Mouse (Mus musculus) cerebellum, adult 11-12 months (tissue): Measurements from ENCODE around the gene Pygm.
A peak's percentile ranks its signal among the peaks of the same experiment; 100 is the strongest.

Experiments
- DNase-seq: peaks from one replicate; pipeline ENCODE4 v3.0.0; 2022

The Pygm gene

GRCm38 (mm10) chr19:6388006-6388405 lies 3.8 kb downstream of the Pygm start:
- peak; percentile 83 for DNase-seq

- no peak for DNase-seq
Observed at GRCm38 (mm10) chr19:6389803-6390202, 5.6 kb downstream of the Pygm start.

- no peak for DNase-seq
Observed at GRCm38 (mm10) chr19:6390251-6390650, 6.1 kb downstream of the Pygm start.

GRCm38 (mm10) chr19:6392743-6393393 lies 8.7 kb downstream of the Pygm start:
- no peak for DNase-seq

- DNase-seq: no peak
Observed at GRCm38 (mm10) chr19:6393637-6394036, 9.4 kb downstream of the Pygm start.

- no peak for DNase-seq
Observed at GRCm38 (mm10) chr19:6396237-6396636, 12.0 kb downstream of the Pygm start.

- peak; percentile 41 for DNase-seq
Observed at GRCm38 (mm10) chr19:6397582-6398249, 13.5 kb downstream of the Pygm start.

- DNase-seq: peak; percentile 73
Observed at GRCm38 (mm10) chr19:6398447-6399284, 14.5 kb downstream of the Pygm start.

- DNase-seq: no peak
Observed at GRCm38 (mm10) chr19:6399285-6400095, 15.3 kb downstream of the Pygm start, which contains the start of gene Rasgrp2. TSS of gene Rasgrp2 (plus strand) at chr19:6399340.

- no peak for DNase-seq
Observed at GRCm38 (mm10) chr19:6400096-6401086, 16.2 kb downstream of the Pygm start.

- DNase-seq: peak; percentile 76
Observed at GRCm38 (mm10) chr19:6401131-6401815, 17.1 kb downstream of the Pygm start.

GRCm38 (mm10) chr19:6401951-6402350 lies 17.8 kb downstream of the Pygm start:
- DNase-seq: no peak

GRCm38 (mm10) chr19:6403869-6404268 lies 19.7 kb downstream of the Pygm start:
- no peak for DNase-seq

- DNase-seq: no peak
Observed at GRCm38 (mm10) chr19:6405433-6405832, 21.2 kb downstream of the Pygm start.

- DNase-seq: no peak
Observed at GRCm38 (mm10) chr19:6407109-6407508, 22.9 kb downstream of the Pygm start.

- no peak for DNase-seq
Observed at GRCm38 (mm10) chr19:6407816-6408510, 23.8 kb downstream of the Pygm start.

- no peak for DNase-seq
Observed at GRCm38 (mm10) chr19:6408749-6409148, 24.6 kb downstream of the Pygm start.

- no peak for DNase-seq
Observed at GRCm38 (mm10) chr19:6409176-6409575, 25.0 kb downstream of the Pygm start.

- DNase-seq: no peak
Observed at GRCm38 (mm10) chr19:6409936-6410335, 25.7 kb downstream of the Pygm start.

- peak; percentile 16 for DNase-seq
Observed at GRCm38 (mm10) chr19:6412798-6413197, 28.6 kb downstream of the Pygm start.
